ENCODE assay signal across 8 mouse cellular contexts in genomic region chr1:167636948-167637347, GRCm38 (mm10). TPM values are rescaled to one million over a fixed set of nuclear protein-coding genes. Genes with fewer than 3 reads are reported as not detected.
DNase-seq lines count a peak whose midpoint lies in the region; ATAC-seq lines count a peak whose summit lies in the region.
"Had no signal": no experiment of that assay in that cellular context is flagged by ENCODE, and none has a peak within 500 bp of the region (broad histone marks: within the 10 kb centered on the region; RNA-seq: fewer than 3 reads in every experiment).

No protein-coding gene starts in this region.

- H3K4me1 ChIP-seq in forebrain, embryonic 15.5 days: 0 out of 2 replicates have a peak, but pooled peaks cover 7% of the 10 kb centered on the region
- H3K4me1 ChIP-seq in hindbrain, embryonic 16.5 days (ENCODE audit: control insufficient read depth, insufficient read depth, low read depth, low read length): no peaks in the 10 kb centered on the region
- peaks cover 6% of the 10 kb centered on the region for H3K4me1 ChIP-seq in midbrain, embryonic 10.5 days
- H3K4me1 ChIP-seq: midbrain, embryonic 12.5 days had no signal

- peak; percentile 78 for DNase-seq in ZHBTc4 (ENCODE audit: low read depth, low spot score)
- peak; percentile 38 for DNase-seq in cerebellum, adult 11 months
- DNase-seq in left cerebral cortex, adult 11 months (ENCODE audit: low spot score): peak; percentile 62
- DNase-seq in midbrain, embryonic 10.5 days (ENCODE audit: low spot score): peak; percentile 71
- DNase-seq in skeletal muscle tissue, adult 2 months (ENCODE audit: low read depth, low spot score): peak; percentile 68

- no peaks in the 10 kb centered on the region for H3K27me3 ChIP-seq in forebrain, embryonic 15.5 days
- H3K27me3 ChIP-seq in hindbrain, embryonic 16.5 days (replicated peaks; ENCODE audit: control insufficient read depth, insufficient read depth, low read length): no peaks in the 10 kb centered on the region
- peaks cover 7% of the 10 kb centered on the region for H3K27me3 ChIP-seq in midbrain, embryonic 10.5 days (ENCODE audit: low read depth, poor library complexity, severe bottlenecking)

- ATAC-seq in forebrain, embryonic 15.5 days (replicated peaks): peak; percentile 57
- peak; percentile 74 for ATAC-seq in hindbrain, embryonic 16.5 days

- no peak overlapping the region for H3K4me3 ChIP-seq in forebrain, embryonic 15.5 days
- no peak overlapping the region for H3K4me3 ChIP-seq in hindbrain, embryonic 16.5 days (ENCODE audit: low read length)
- H3K4me3 ChIP-seq in midbrain, embryonic 10.5 days: no peak overlapping the region
- H3K4me3 ChIP-seq: midbrain, embryonic 12.5 days had no signal

- H3K27ac ChIP-seq in forebrain, embryonic 15.5 days (replicated peaks): no peak overlapping the region
- no peak overlapping the region for H3K27ac ChIP-seq in hindbrain, embryonic 16.5 days (ENCODE audit: low read depth, low read length)
- H3K27ac ChIP-seq in midbrain, embryonic 10.5 days (replicated peaks): no peak overlapping the region
- H3K27ac ChIP-seq: midbrain, embryonic 12.5 days had no signal

- 4% methylated on average over 3 of the region's 3 CpGs for WGBS in forebrain, embryonic 15.5 days
- 12% methylated on average over 3 of the region's 3 CpGs for WGBS in hindbrain, embryonic 16.5 days
- 15% methylated on average over 3 of the region's 3 CpGs for WGBS in midbrain, embryonic 10.5 days

- no peak overlapping the region for H3K9ac ChIP-seq in forebrain, embryonic 15.5 days (replicated peaks)
- H3K9ac ChIP-seq in hindbrain, embryonic 16.5 days (ENCODE audit: low read depth, low read length): no peak overlapping the region
- H3K9ac ChIP-seq: midbrain, embryonic 12.5 days had no signal

- no peaks in the 10 kb centered on the region for H3K36me3 ChIP-seq in forebrain, embryonic 15.5 days
- peaks cover 4% of the 10 kb centered on the region; the same call in 1 of the 2 replicates for H3K36me3 ChIP-seq in hindbrain, embryonic 16.5 days (ENCODE audit: control insufficient read depth, insufficient read depth, low read length)
- no peaks in the 10 kb centered on the region for H3K36me3 ChIP-seq in midbrain, embryonic 10.5 days
- H3K36me3 ChIP-seq: midbrain, embryonic 12.5 days had no signal

- no peak overlapping the region for H3K4me2 ChIP-seq in forebrain, embryonic 15.5 days (replicated peaks)
- no peak overlapping the region for H3K4me2 ChIP-seq in hindbrain, embryonic 16.5 days (ENCODE audit: low read length)
- H3K4me2 ChIP-seq: midbrain, embryonic 12.5 days had no signal

- no peaks in the 10 kb centered on the region for H3K9me3 ChIP-seq in forebrain, embryonic 15.5 days
- H3K9me3 ChIP-seq in hindbrain, embryonic 16.5 days (ENCODE audit: control insufficient read depth, low read length): peaks cover 3% of the 10 kb centered on the region; the same call in 1 of the 2 replicates
- no peaks in the 10 kb centered on the region for H3K9me3 ChIP-seq in midbrain, embryonic 10.5 days (replicated peaks)

RNA-seq across cellular contexts. Expression of gene Rxrg, which starts 38.8 kb away (rescaled TPM):
- 29.5 and 32.8 TPM in 2 replicates for polyA plus RNA-seq in forebrain, embryonic 15.5 days (2015; fragmentation: Nextera tagmentation; extraction: Ambion mirVana)
- polyA plus RNA-seq in hindbrain, embryonic 16.5 days (2015; fragmentation: Nextera tagmentation; extraction: Ambion mirVana): 19.7 and 21.4 TPM in 2 replicates
- polyA plus RNA-seq in midbrain, embryonic 10.5 days (2016; fragmentation: Nextera tagmentation; extraction: Ambion mirVana): 2.2 and 3.2 TPM in 2 replicates

RNA-seq across cellular contexts. Expression of gene Lmx1a, which starts 52.1 kb away (rescaled TPM):
- polyA plus RNA-seq in forebrain, embryonic 15.5 days (2015; fragmentation: Nextera tagmentation; extraction: Ambion mirVana): 2.6 and 3.7 TPM in 2 replicates
- 7.0 and 7.1 TPM in 2 replicates for polyA plus RNA-seq in hindbrain, embryonic 16.5 days (2015; fragmentation: Nextera tagmentation; extraction: Ambion mirVana)
- polyA plus RNA-seq in midbrain, embryonic 10.5 days (2016; fragmentation: Nextera tagmentation; extraction: Ambion mirVana): 15.0 and 18.7 TPM in 2 replicates
